Mouse (Mus musculus) neural tube, embryonic 11.5 days (tissue): ENCODE measurements at regions not wholly inside any gene's neighbourhood (a gene's known extent, or its start where the extent isn't known, plus 50 kb on each side); places are given as distances from the start of the nearest gene placed in this dataset. TPM values are rescaled to one million over a fixed set of nuclear protein-coding genes. Genes with fewer than 3 reads are reported as not detected.

Experiments
- ATAC-seq: fragments of 200-750 bp; cut with Nextera tagmentation; 2 replicates; pipeline ENCODE4 v1.8.0; 2017; ENCODE audit warnings: moderate number of reproducible peaks, mild to moderate bottlenecking, moderate TSS enrichment, moderate library complexity; ENCODE audit not compliant: insufficient read depth, low FRiP score, low TSS enrichment
- DNase-seq: peaks from one replicate; pipeline ENCODE4 v3.0.0-alpha.2; 2015; ENCODE audit warnings: low spot score
- H3K27ac ChIP-seq: fragments of 300-500 bp; sonication (generic); 2 replicates; pipeline ENCODE4 v1.5.1; 2014; ENCODE audit warnings: low read depth, mild to moderate bottlenecking, low read length
- H3K27me3 ChIP-seq: fragments of 300-500 bp; sonication (generic); 2 replicates; pipeline ENCODE4 v1.6.1; 2014; ENCODE audit warnings: mild to moderate bottlenecking, low read length, mixed read lengths; ENCODE audit not compliant: control insufficient read depth, insufficient read depth
- H3K36me3 ChIP-seq: fragments of 300-500 bp; sonication (generic); 2 replicates; pipeline ENCODE4 v1.6.1; 2014; ENCODE audit warnings: mild to moderate bottlenecking, low read length, moderate library complexity, mixed read lengths; ENCODE audit not compliant: control insufficient read depth, insufficient read depth
- H3K4me1 ChIP-seq: fragments of 300-500 bp; sonication (generic); 2 replicates; pipeline ENCODE4 v1.6.1; 2014; ENCODE audit warnings: low read length, mixed read lengths; ENCODE audit not compliant: control insufficient read depth, insufficient read depth
- H3K4me2 ChIP-seq: fragments of 300-500 bp; sonication (generic); 2 replicates; pipeline ENCODE4 v1.6.1; 2014; ENCODE audit warnings: low read depth, mild to moderate bottlenecking, moderate library complexity
- H3K4me3 ChIP-seq: fragments of 300-500 bp; sonication (generic); 2 replicates; pipeline ENCODE4 v1.5.1; 2014; ENCODE audit warnings: low read depth, low read length
- H3K9ac ChIP-seq: fragments of 300-500 bp; sonication (generic); 2 replicates; pipeline ENCODE4 v1.6.1; 2014; ENCODE audit warnings: mild to moderate bottlenecking, low read length
- H3K9me3 ChIP-seq: fragments of 300-500 bp; sonication (generic); 2 replicates; pipeline ENCODE4 v1.6.1; 2016; ENCODE audit warnings: low read length; ENCODE audit not compliant: control insufficient read depth
- WGBS: fragments of 180-500 bp; shearing (Covaris S2); extraction: QIAGEN DNeasy Blood & Tissue Kit; methylation state at CpG from one replicate; pipeline ENCODE4 v1.1.7; 2014; 5-methylcytosine and 5-hydroxymethylcytosine counted together
- microRNA counts: library from miRNA; unstranded; fragments of <30 nt; microRNA quantifications from one replicate; lab custom pipeline; 2015
- microRNA-seq: library from miRNA; unstranded; fragments of <30 nt; microRNA quantifications from one replicate; pipeline ENCODE4, GENCODE M21; 2016

DNA sequence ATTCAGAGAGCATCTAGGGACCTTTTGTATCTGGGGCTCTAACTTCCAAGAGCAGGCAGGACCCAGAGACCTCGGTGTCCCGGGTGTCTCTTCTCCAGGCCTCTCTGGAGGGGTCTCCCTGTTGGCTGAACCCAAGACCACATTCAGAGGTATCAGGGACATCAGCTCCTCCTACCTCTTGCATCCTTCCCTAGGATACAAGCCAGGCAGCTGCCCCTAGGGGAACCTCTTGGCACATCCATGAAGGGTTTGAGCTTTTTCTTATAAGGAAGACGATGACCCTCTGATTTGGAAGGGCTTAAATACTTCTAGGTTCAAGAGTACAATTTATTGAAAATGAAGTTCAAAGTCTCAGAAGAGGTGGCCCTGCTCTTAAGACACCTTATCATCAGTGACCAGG is 57.2 kb upstream of the Dio3 start:
- H3K36me3 ChIP-seq, result no peaks in the 10 kb centered on the region
- 59% methylated on average over 3 of the region's 3 CpGs for WGBS
- DNase-seq (no peak), ATAC-seq (no peak)
- no peaks in the 10 kb centered on the region for H3K4me1 ChIP-seq
- no peak overlapping the region for H3K27ac ChIP-seq
- H3K27me3 ChIP-seq, result no peaks in the 10 kb centered on the region
- no peaks in the 10 kb centered on the region for H3K9me3 ChIP-seq
- H3K4me2 ChIP-seq, result no peak overlapping the region
- no peak overlapping the region for H3K4me3 ChIP-seq
- no peak overlapping the region for H3K9ac ChIP-seq

GRCm38 (mm10) chr12:110224250-110224649 is 54.6 kb upstream of the Dio3 start:
- no peak for ATAC-seq
- H3K27ac ChIP-seq, result no peak overlapping the region
- H3K4me2 ChIP-seq, result no peak overlapping the region
- no peaks in the 10 kb centered on the region for H3K4me1 ChIP-seq
- no peaks in the 10 kb centered on the region for H3K27me3 ChIP-seq
- H3K36me3 ChIP-seq, result no peaks in the 10 kb centered on the region
- no peaks in the 10 kb centered on the region for H3K9me3 ChIP-seq
- no peak overlapping the region for H3K4me3 ChIP-seq
- DNase-seq, result no peak
- 88% methylated on average over 7 of the region's 7 CpGs for WGBS
- H3K9ac ChIP-seq, result no peak overlapping the region

- H3K27me3 ChIP-seq, result no peaks in the 10 kb centered on the region
- DNase-seq (no peak), ATAC-seq (no peak)
- 86% methylated on average over 12 of the region's 12 CpGs for WGBS
- no peaks in the 10 kb centered on the region; the same call in 1 of the 2 replicates for H3K4me1 ChIP-seq
- no peaks in the 10 kb centered on the region for H3K36me3 ChIP-seq
- no peak overlapping the region for H3K4me3 ChIP-seq
- H3K9ac ChIP-seq, result no peak overlapping the region
- no peak overlapping the region for H3K27ac ChIP-seq
- no peak overlapping the region for H3K4me2 ChIP-seq
- H3K9me3 ChIP-seq, result no peaks in the 10 kb centered on the region
Observed at GRCm38 (mm10) chr12:110228011-110228411, 50.9 kb upstream of the Dio3 start.

MicroRNAs encoded in the stretch of these regions (microRNA counts, 519-probe panel; counts per million panel counts)
- 3,494 counts per million, percentile 69 among the panel's probes with 10 or more counts for microRNA mmu-miR-1193 (lab: Ali Mortazavi, UCI)
- 171 counts per million, percentile 57 among the panel's probes with 10 or more counts for microRNA mmu-miR-1197 (lab: Ali Mortazavi, UCI)
- 4,203 counts per million, percentile 77 among the panel's probes with 10 or more counts for microRNA mmu-miR-134 (lab: Ali Mortazavi, UCI)
- 4,589 counts per million, percentile 84 among the panel's probes with 10 or more counts for microRNA mmu-miR-154 (lab: Ali Mortazavi, UCI)
- microRNA mmu-miR-299 (lab: Ali Mortazavi, UCI), result 171 counts per million, percentile 57 among the panel's probes with 10 or more counts
- 4,760 counts per million, percentile 86 among the panel's probes with 10 or more counts for microRNA mmu-miR-300 (lab: Ali Mortazavi, UCI)
- microRNA mmu-miR-3072 (lab: Ali Mortazavi, UCI), result 171 counts per million, percentile 57 among the panel's probes with 10 or more counts
- 4,796 counts per million, percentile 86 among the panel's probes with 10 or more counts for microRNA mmu-miR-323-3p (lab: Ali Mortazavi, UCI)
- microRNA mmu-miR-323-5p (lab: Ali Mortazavi, UCI), result 171 counts per million, percentile 57 among the panel's probes with 10 or more counts
- 5,119 counts per million, percentile 90 among the panel's probes with 10 or more counts for microRNA mmu-miR-329 (lab: Ali Mortazavi, UCI)
- microRNA mmu-miR-369-3p (lab: Ali Mortazavi, UCI), result 5,353 counts per million, percentile 92 among the panel's probes with 10 or more counts
- microRNA mmu-miR-369-5p (lab: Ali Mortazavi, UCI), result 3,521 counts per million, percentile 70 among the panel's probes with 10 or more counts
- 5,218 counts per million, percentile 91 among the panel's probes with 10 or more counts for microRNA mmu-miR-376a (lab: Ali Mortazavi, UCI)
- microRNA mmu-miR-376b (lab: Ali Mortazavi, UCI), result 5,739 counts per million, percentile 94 among the panel's probes with 10 or more counts
- 5,038 counts per million, percentile 88 among the panel's probes with 10 or more counts for microRNA mmu-miR-376c (lab: Ali Mortazavi, UCI)
- 5,155 counts per million, percentile 91 among the panel's probes with 10 or more counts for microRNA mmu-miR-377 (lab: Ali Mortazavi, UCI)
- 3,377 counts per million, percentile 68 among the panel's probes with 10 or more counts for microRNA mmu-miR-379 (lab: Ali Mortazavi, UCI)
- microRNA mmu-miR-380-3p (lab: Ali Mortazavi, UCI), result 171 counts per million, percentile 57 among the panel's probes with 10 or more counts
- 171 counts per million, percentile 57 among the panel's probes with 10 or more counts for microRNA mmu-miR-380-5p (lab: Ali Mortazavi, UCI)
- microRNA mmu-miR-381 (lab: Ali Mortazavi, UCI), result 4,293 counts per million, percentile 78 among the panel's probes with 10 or more counts
- 5,101 counts per million, percentile 90 among the panel's probes with 10 or more counts for microRNA mmu-miR-382 (lab: Ali Mortazavi, UCI)
- microRNA mmu-miR-409-3p (lab: Ali Mortazavi, UCI), result 3,961 counts per million, percentile 75 among the panel's probes with 10 or more counts
- microRNA mmu-miR-409-5p (lab: Ali Mortazavi, UCI), result 2,658 counts per million, percentile 61 among the panel's probes with 10 or more counts
- 5,434 counts per million, percentile 93 among the panel's probes with 10 or more counts for microRNA mmu-miR-410 (lab: Ali Mortazavi, UCI)
- 3,898 counts per million, percentile 74 among the panel's probes with 10 or more counts for microRNA mmu-miR-411 (lab: Ali Mortazavi, UCI)
- microRNA mmu-miR-412 (lab: Ali Mortazavi, UCI), result 171 counts per million, percentile 57 among the panel's probes with 10 or more counts
- microRNA mmu-miR-453 (lab: Ali Mortazavi, UCI), result 171 counts per million, percentile 57 among the panel's probes with 10 or more counts
- 171 counts per million, percentile 57 among the panel's probes with 10 or more counts for microRNA mmu-miR-485 (lab: Ali Mortazavi, UCI)
- microRNA mmu-miR-487b (lab: Ali Mortazavi, UCI), result 4,607 counts per million, percentile 84 among the panel's probes with 10 or more counts
- microRNA mmu-miR-494 (lab: Ali Mortazavi, UCI), result 171 counts per million, percentile 57 among the panel's probes with 10 or more counts
- 5,425 counts per million, percentile 92 among the panel's probes with 10 or more counts for microRNA mmu-miR-495 (lab: Ali Mortazavi, UCI)
- 171 counts per million, percentile 57 among the panel's probes with 10 or more counts for microRNA mmu-miR-496 (lab: Ali Mortazavi, UCI)
- microRNA mmu-miR-539 (lab: Ali Mortazavi, UCI), result 3,143 counts per million, percentile 66 among the panel's probes with 10 or more counts
- microRNA mmu-miR-541 (lab: Ali Mortazavi, UCI), result 4,589 counts per million, percentile 84 among the panel's probes with 10 or more counts
- microRNA mmu-miR-543 (lab: Ali Mortazavi, UCI), result 5,038 counts per million, percentile 88 among the panel's probes with 10 or more counts
- 171 counts per million, percentile 57 among the panel's probes with 10 or more counts for microRNA mmu-miR-544 (lab: Ali Mortazavi, UCI)
- 171 counts per million, percentile 57 among the panel's probes with 10 or more counts for microRNA mmu-miR-654-3p (lab: Ali Mortazavi, UCI)
- microRNA mmu-miR-654-5p (lab: Ali Mortazavi, UCI), result 171 counts per million, percentile 57 among the panel's probes with 10 or more counts
- microRNA mmu-miR-666-3p (lab: Ali Mortazavi, UCI), result 171 counts per million, percentile 57 among the panel's probes with 10 or more counts
- microRNA mmu-miR-666-5p (lab: Ali Mortazavi, UCI), result 171 counts per million, percentile 57 among the panel's probes with 10 or more counts
- microRNA mmu-miR-667 (lab: Ali Mortazavi, UCI), result 3,745 counts per million, percentile 72 among the panel's probes with 10 or more counts
- microRNA mmu-miR-668 (lab: Ali Mortazavi, UCI), result 171 counts per million, percentile 57 among the panel's probes with 10 or more counts
- microRNA mmu-miR-679 (lab: Ali Mortazavi, UCI), result 171 counts per million, percentile 57 among the panel's probes with 10 or more counts
- 171 counts per million, percentile 57 among the panel's probes with 10 or more counts for microRNA mmu-miR-758 (lab: Ali Mortazavi, UCI)
- 171 counts per million, percentile 57 among the panel's probes with 10 or more counts for microRNA mmu-miR-882 (lab: Ali Mortazavi, UCI)

Small RNA genes in the stretch of these regions (microRNA-seq; reads per million reads assigned to microRNA genes)
- not detected for gene Gm24321
- gene Gm25252, result not detected
- not detected for gene Gm25750
- gene Gm27379, result 0.78 reads per million
- not detected for gene Gm44322
- 1,165 reads per million, percentile 78 among the genes with 10 or more reads in this experiment for gene Mir1193
- 9.9 reads per million, percentile 22 among the genes with 10 or more reads in this experiment for gene Mir1197
- gene Mir134, result 1,142 reads per million, percentile 78 among the genes with 10 or more reads in this experiment
- 1,000 reads per million, percentile 76 among the genes with 10 or more reads in this experiment for gene Mir154
- gene Mir299a, result 0.78 reads per million
- gene Mir299b, result not detected
- gene Mir300, result 574 reads per million, percentile 71 among the genes with 10 or more reads in this experiment
- gene Mir3072, result 41.1 reads per million, percentile 37 among the genes with 10 or more reads in this experiment
- 577 reads per million, percentile 72 among the genes with 10 or more reads in this experiment for gene Mir323
- 188 reads per million, percentile 58 among the genes with 10 or more reads in this experiment for gene Mir329
- gene Mir369, result 2,898 reads per million, percentile 86 among the genes with 10 or more reads in this experiment
- gene Mir376a, result not detected
- 345 reads per million, percentile 66 among the genes with 10 or more reads in this experiment for gene Mir376b
- gene Mir376c, result 502 reads per million, percentile 70 among the genes with 10 or more reads in this experiment
- gene Mir377, result 111 reads per million, percentile 53 among the genes with 10 or more reads in this experiment
- gene Mir379, result 2,863 reads per million, percentile 86 among the genes with 10 or more reads in this experiment
- gene Mir380, result not detected
- 2,615 reads per million, percentile 85 among the genes with 10 or more reads in this experiment for gene Mir381
- gene Mir382, result 2,439 reads per million, percentile 84 among the genes with 10 or more reads in this experiment
- gene Mir409, result not detected
- gene Mir410, result 129 reads per million, percentile 54 among the genes with 10 or more reads in this experiment
- gene Mir411, result 5,262 reads per million, percentile 92 among the genes with 10 or more reads in this experiment
- gene Mir412, result 68.7 reads per million, percentile 44 among the genes with 10 or more reads in this experiment
- not detected for gene Mir453
- gene Mir485, result 189 reads per million, percentile 59 among the genes with 10 or more reads in this experiment
- gene Mir487b, result 9,292 reads per million, percentile 95 among the genes with 10 or more reads in this experiment
- 422 reads per million, percentile 67 among the genes with 10 or more reads in this experiment for gene Mir494
- 98.7 reads per million, percentile 51 among the genes with 10 or more reads in this experiment for gene Mir495
- gene Mir496a, result 207 reads per million, percentile 60 among the genes with 10 or more reads in this experiment
- gene Mir539, result not detected
- gene Mir541, result 3,300 reads per million, percentile 88 among the genes with 10 or more reads in this experiment
- gene Mir543, result 293 reads per million, percentile 64 among the genes with 10 or more reads in this experiment
- gene Mir544, result 3.1 reads per million, percentile 6 among the genes with 10 or more reads in this experiment
- gene Mir654, result not detected
- gene Mir666, result 65.9 reads per million, percentile 43 among the genes with 10 or more reads in this experiment
- gene Mir667, result 221 reads per million, percentile 61 among the genes with 10 or more reads in this experiment
- 39.1 reads per million, percentile 36 among the genes with 10 or more reads in this experiment for gene Mir668
- 157 reads per million, percentile 57 among the genes with 10 or more reads in this experiment for gene Mir679
- gene Mir758, result 97.9 reads per million, percentile 51 among the genes with 10 or more reads in this experiment
- gene Mir882, result not detected
